Mouse (Mus musculus): ENCODE results near the gene Pomgnt1. TPM values are rescaled to one million over a fixed set of nuclear protein-coding genes. Genes with fewer than 3 reads are reported as not detected.
A peak's percentile ranks its signal among the peaks of the same experiment; 100 is the strongest.

Pomgnt1 gene
- polyA plus RNA-seq, 1 experiment: 49.5 TPM

DNA sequence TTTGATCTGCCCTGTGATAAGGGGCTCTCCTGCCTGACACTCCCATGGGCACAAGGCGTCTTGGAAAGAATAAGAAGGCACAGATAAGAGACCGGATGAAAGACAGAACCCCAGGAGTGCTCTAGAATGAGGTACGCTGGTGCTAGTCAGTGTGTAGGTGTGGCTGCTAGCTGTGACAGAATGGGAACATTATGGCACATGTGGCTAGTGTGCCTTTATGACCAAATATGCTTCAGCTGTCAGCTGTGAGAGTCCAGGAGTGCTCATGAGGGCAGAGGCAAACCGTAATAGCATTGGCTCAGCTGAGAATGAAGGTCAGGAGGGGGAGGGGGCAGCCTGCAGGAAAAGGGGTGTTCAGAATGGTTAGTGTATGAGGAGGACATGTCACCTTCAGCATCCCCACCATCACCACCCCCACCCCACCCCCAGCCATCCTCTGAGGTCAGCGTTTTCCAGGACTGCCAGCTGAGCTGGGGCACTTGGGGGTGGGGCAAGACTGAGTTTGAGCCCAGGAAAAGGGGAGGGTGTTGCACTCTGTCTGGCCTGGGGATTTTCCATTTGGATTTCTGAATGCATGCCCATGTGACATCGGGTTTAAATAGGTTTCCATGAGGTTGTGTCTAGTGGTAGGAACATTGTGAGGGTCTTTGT is 51.0 kb downstream of the Pomgnt1 start:
- Histone ChIP-seq H3K27ac (replicated peaks; ENCODE audit: low read depth, low read length) (peak overlapping the region; percentile 27), H3K4me3 (ENCODE audit: insufficient read depth, low read depth, low read length) (no peak overlapping the region), H3K4me1 (ENCODE audit: control insufficient read depth, insufficient read depth, insufficient read length, low read length) (peaks cover 22% of the 10 kb centered on the region)

- Histone ChIP-seq H3K4me3 (ENCODE audit: insufficient read depth, low read depth, low read length) (no peak overlapping the region), H3K27ac (replicated peaks; ENCODE audit: low read depth, low read length) (0 out of 2 replicates have a peak overlapping the region, but pooled peaks have one; percentile 2), H3K4me1 (ENCODE audit: control insufficient read depth, insufficient read depth, insufficient read length, low read length) (peaks cover 22% of the 10 kb centered on the region)
Measured at GRCm38 (mm10) chr4:116175136-116175535, 51.5 kb downstream of the Pomgnt1 start.

- Histone ChIP-seq H3K4me3 (ENCODE audit: insufficient read depth, low read depth, low read length) (peak overlapping the region; percentile 33), H3K27ac (replicated peaks; ENCODE audit: low read depth, low read length) (peak overlapping the region; percentile 94), H3K4me1 (ENCODE audit: control insufficient read depth, insufficient read depth, insufficient read length, low read length) (peaks cover 22% of the 10 kb centered on the region)
Measured at GRCm38 (mm10) chr4:116175711-116176542, 52.3 kb downstream of the Pomgnt1 start.

- H3K4me1 ChIP-seq (ENCODE audit: control insufficient read depth, insufficient read depth, insufficient read length, low read length): peaks cover 22% of the 10 kb centered on the region
- peak overlapping the region; percentile 33 for H3K4me3 ChIP-seq (ENCODE audit: insufficient read depth, low read depth, low read length)
- peak overlapping the region; percentile 94 for H3K27ac ChIP-seq (replicated peaks; ENCODE audit: low read depth, low read length)
Measured at GRCm38 (mm10) chr4:116176543-116176988, 52.9 kb downstream of the Pomgnt1 start.

DNA sequence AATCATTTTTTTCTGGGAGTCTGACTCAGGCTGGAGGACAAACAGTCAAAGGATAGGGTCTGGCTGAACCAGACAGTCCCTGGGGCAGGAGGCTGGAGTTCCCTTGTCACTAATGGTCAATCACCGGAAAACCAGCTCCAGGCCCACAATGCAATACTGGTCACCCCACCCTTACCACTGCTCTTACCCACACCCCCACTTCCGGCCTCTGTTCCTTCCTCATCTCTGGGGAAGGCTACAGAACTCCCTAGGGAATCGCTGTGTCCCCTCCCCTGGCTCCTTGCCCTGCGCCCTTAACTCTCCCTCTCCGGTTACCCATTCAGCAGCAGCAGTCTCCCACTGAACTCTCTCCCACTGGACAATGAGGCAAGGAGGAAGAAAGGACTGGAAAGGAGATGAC is 53.5 kb downstream of the Pomgnt1 start:
- Histone ChIP-seq H3K27ac (replicated peaks; ENCODE audit: low read depth, low read length) (peak overlapping the region; percentile 97), H3K4me1 (ENCODE audit: control insufficient read depth, insufficient read depth, insufficient read length, low read length) (peaks cover 24% of the 10 kb centered on the region), H3K4me3 (ENCODE audit: insufficient read depth, low read depth, low read length) (peak overlapping the region; percentile 33)

GRCm38 (mm10) chr4:116182079-116182478 is 58.4 kb downstream of the Pomgnt1 start:
- H3K4me1 ChIP-seq (ENCODE audit: control insufficient read depth, insufficient read depth, insufficient read length, low read length): peaks cover 16% of the 10 kb centered on the region; the same call in 1 of the 2 replicates
- H3K4me3 ChIP-seq (ENCODE audit: insufficient read depth, low read depth, low read length): no peak overlapping the region
- H3K27ac ChIP-seq (replicated peaks; ENCODE audit: low read depth, low read length): peak overlapping the region; percentile 99

- peak overlapping the region; percentile 43 for H3K4me3 ChIP-seq (ENCODE audit: insufficient read depth, low read depth, low read length)
- peaks cover 16% of the 10 kb centered on the region; the same call in 1 of the 2 replicates for H3K4me1 ChIP-seq (ENCODE audit: control insufficient read depth, insufficient read depth, insufficient read length, low read length)
- peak overlapping the region; percentile 99 for H3K27ac ChIP-seq (replicated peaks; ENCODE audit: low read depth, low read length)
Measured at GRCm38 (mm10) chr4:116182745-116183144, 59.1 kb downstream of the Pomgnt1 start.

- Histone ChIP-seq H3K4me3 (ENCODE audit: insufficient read depth, low read depth, low read length) (no peak overlapping the region), H3K4me1 (ENCODE audit: control insufficient read depth, insufficient read depth, insufficient read length, low read length) (peaks cover 12% of the 10 kb centered on the region; the same call in 1 of the 2 replicates), H3K27ac (replicated peaks; ENCODE audit: low read depth, low read length) (no peak overlapping the region)
Measured at GRCm38 (mm10) chr4:116185083-116185482, 61.4 kb downstream of the Pomgnt1 start.

- Histone ChIP-seq H3K4me3 (ENCODE audit: insufficient read depth, low read depth, low read length) (no peak overlapping the region), H3K4me1 (ENCODE audit: control insufficient read depth, insufficient read depth, insufficient read length, low read length) (peaks cover 7% of the 10 kb centered on the region; the same call in 1 of the 2 replicates), H3K27ac (replicated peaks; ENCODE audit: low read depth, low read length) (peak overlapping the region; percentile 35)
Measured at GRCm38 (mm10) chr4:116192286-116192835, 68.7 kb downstream of the Pomgnt1 start.

GRCm38 (mm10) chr4:116193583-116194383 is 70.1 kb downstream of the Pomgnt1 start:
- Histone ChIP-seq H3K4me1 (ENCODE audit: control insufficient read depth, insufficient read depth, insufficient read length, low read length) (peaks cover 7% of the 10 kb centered on the region; the same call in 1 of the 2 replicates), H3K27ac (replicated peaks; ENCODE audit: low read depth, low read length) (no peak overlapping the region), H3K4me3 (ENCODE audit: insufficient read depth, low read depth, low read length) (no peak overlapping the region)

DNA sequence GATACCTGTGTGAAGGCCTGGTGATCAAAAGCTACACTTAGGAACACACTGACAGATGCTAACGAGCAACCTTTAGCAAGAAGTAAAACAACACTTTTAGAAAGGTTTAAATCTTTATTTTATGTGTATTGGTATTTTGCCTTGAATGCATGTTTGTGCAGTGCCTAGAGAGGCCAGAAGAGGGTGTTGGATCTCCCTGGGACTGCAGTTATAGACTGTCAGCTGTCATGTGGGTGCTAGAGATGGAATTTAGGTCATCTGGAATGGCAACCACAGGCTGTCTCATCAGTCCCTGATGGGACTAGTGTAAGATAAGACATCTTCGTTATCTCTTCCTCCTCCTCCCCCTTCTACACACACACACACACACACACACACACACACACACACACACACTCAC is 74.8 kb downstream of the Pomgnt1 start:
- H3K4me1 ChIP-seq (ENCODE audit: control insufficient read depth, insufficient read depth, insufficient read length, low read length): no peaks in the 10 kb centered on the region
- H3K4me3 ChIP-seq (ENCODE audit: insufficient read depth, low read depth, low read length): no peak overlapping the region
- H3K27ac ChIP-seq (replicated peaks; ENCODE audit: low read depth, low read length): no peak overlapping the region

GRCm38 (mm10) chr4:116204422-116204821 is 80.8 kb downstream of the Pomgnt1 start:
- Histone ChIP-seq H3K4me1 (ENCODE audit: control insufficient read depth, insufficient read depth, insufficient read length, low read length) (no peaks in the 10 kb centered on the region), H3K27ac (replicated peaks; ENCODE audit: low read depth, low read length) (no peak overlapping the region), H3K4me3 (ENCODE audit: insufficient read depth, low read depth, low read length) (no peak overlapping the region)

GRCm38 (mm10) chr4:116206531-116206930 is 82.9 kb downstream of the Pomgnt1 start:
- Histone ChIP-seq H3K27ac (replicated peaks; ENCODE audit: low read depth, low read length) (no peak overlapping the region), H3K4me1 (ENCODE audit: control insufficient read depth, insufficient read depth, insufficient read length, low read length) (no peaks in the 10 kb centered on the region), H3K4me3 (ENCODE audit: insufficient read depth, low read depth, low read length) (no peak overlapping the region)

DNA sequence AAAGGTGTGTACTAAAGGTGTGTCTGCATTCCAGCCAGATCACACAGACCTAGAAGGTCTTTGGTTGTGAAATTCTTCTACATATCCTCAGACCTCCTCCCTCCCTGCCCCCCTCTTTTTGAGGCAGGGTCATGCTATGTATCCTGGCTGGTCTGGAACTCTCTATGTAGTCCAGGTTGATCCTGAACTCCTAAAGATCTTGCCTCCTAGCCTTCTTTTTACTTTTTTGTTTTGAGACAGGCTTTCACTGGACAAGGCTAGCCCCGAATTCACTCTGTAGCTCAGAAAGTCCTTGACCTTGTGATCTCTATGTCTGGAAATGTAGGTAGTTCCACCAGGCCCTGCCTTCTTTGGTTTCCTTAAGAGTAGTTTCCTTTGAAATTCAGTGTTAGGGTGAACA is 85.3 kb downstream of the Pomgnt1 start:
- no peaks in the 10 kb centered on the region for H3K4me1 ChIP-seq (ENCODE audit: control insufficient read depth, insufficient read depth, insufficient read length, low read length)
- H3K4me3 ChIP-seq (ENCODE audit: insufficient read depth, low read depth, low read length): no peak overlapping the region
- no peak overlapping the region for H3K27ac ChIP-seq (replicated peaks; ENCODE audit: low read depth, low read length)

Measured in brown adipose tissue, adult 24 weeks (tissue).